11 mouse cellular contexts compared by ENCODE assay signal in the genomic region with DNA sequence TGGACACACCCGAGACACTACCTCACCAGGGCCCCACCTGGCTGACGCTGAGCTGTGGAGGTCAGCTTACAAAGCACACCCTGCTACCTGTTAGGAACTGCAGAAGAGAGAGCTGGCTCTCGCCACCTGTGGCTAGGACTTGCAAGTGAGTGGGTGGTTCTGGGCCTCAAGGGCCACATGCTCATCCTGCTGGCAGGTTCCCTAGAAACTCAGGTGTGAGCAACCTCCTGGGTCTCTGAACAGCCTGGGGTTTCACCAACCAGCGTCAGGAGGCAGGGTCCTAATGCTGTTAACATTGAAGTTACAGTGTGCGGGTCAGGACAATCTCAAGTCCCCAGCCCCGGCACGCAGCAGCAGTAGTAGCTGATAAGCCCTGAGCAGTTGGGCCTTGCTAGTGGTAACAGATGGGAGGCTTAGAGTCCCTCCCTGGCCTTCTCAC. TPM values are rescaled to one million over a fixed set of nuclear protein-coding genes. Genes with fewer than 3 reads are reported as not detected.
A peak's percentile ranks its signal among the peaks of the same experiment; 100 is the strongest.
DNase-seq lines count a peak whose midpoint lies in the region; ATAC-seq and TF ChIP-seq lines count a peak whose summit lies in the region.
"Had no signal": no experiment of that assay in that cellular context is flagged by ENCODE, and none has a peak within 500 bp of the region (broad histone marks: within the 10 kb centered on the region; RNA-seq: fewer than 3 reads in every experiment).

No protein-coding gene starts in this region.

- no peak overlapping the region for H3K4me3 ChIP-seq in kidney, postnatal 0 days (replicated peaks; ENCODE audit: low read depth, low read length)
- peak overlapping the region; percentile 17 to 36 for H3K4me3 ChIP-seq in MEL (ENCODE audit: control insufficient read depth in 1 of 2, insufficient read depth in 1 of 2, low read depth in 2 of 2, low read length in 2 of 2)
- peak overlapping the region; percentile 62 for H3K4me3 ChIP-seq in erythroblast, embryonic 14.5 days (replicated peaks)
- no peak overlapping the region for H3K4me3 ChIP-seq in spleen, adult 2 months (ENCODE audit: extremely low read depth, insufficient read depth, insufficient read length)
- H3K4me3 ChIP-seq in forebrain, embryonic 15.5 days = no peak overlapping the region
- H3K4me3 ChIP-seq in midbrain, embryonic 13.5 days (replicated peaks) = no peak overlapping the region

- H3K9ac ChIP-seq in kidney, postnatal 0 days (ENCODE audit: low read depth, low read length) = no peak overlapping the region
- peak overlapping the region; percentile 48 for H3K9ac ChIP-seq in MEL (ENCODE audit: control insufficient read depth, low read depth, low read length, poor library complexity, severe bottlenecking)
- no peak overlapping the region for H3K9ac ChIP-seq in forebrain, embryonic 15.5 days (replicated peaks)
- H3K9ac ChIP-seq in midbrain, embryonic 13.5 days (replicated peaks) = no peak overlapping the region

- WGBS in kidney, postnatal 0 days = 59% methylated on average over 7 of the region's 7 CpGs
- 47% methylated on average over 7 of the region's 7 CpGs for WGBS in spleen, adult 2 months
- 76% methylated on average over 7 of the region's 7 CpGs for WGBS in forebrain, embryonic 15.5 days
- 72% methylated on average over 7 of the region's 7 CpGs for WGBS in midbrain, embryonic 13.5 days

- H3K4me1 ChIP-seq in kidney, postnatal 0 days (replicated peaks; ENCODE audit: insufficient read depth, low read length) = peaks cover 30% of the 10 kb centered on the region
- H3K4me1 ChIP-seq in MEL (ENCODE audit: control insufficient read depth in 1 of 2, insufficient read depth in 2 of 2, low read length in 2 of 2) = peaks cover 36 to 53% of the 10 kb centered on the region in 2 experiments
- peaks cover 92% of the 10 kb centered on the region for H3K4me1 ChIP-seq in erythroblast, embryonic 14.5 days (ENCODE audit: control insufficient read depth)
- H3K4me1 ChIP-seq in spleen, adult 2 months (ENCODE audit: control insufficient read depth, insufficient read depth, insufficient read length) = peaks cover 71% of the 10 kb centered on the region
- H3K4me1 ChIP-seq in forebrain, embryonic 15.5 days = 0 out of 2 replicates have a peak, but pooled peaks cover 6% of the 10 kb centered on the region
- H3K4me1 ChIP-seq in midbrain, embryonic 13.5 days (replicated peaks) = peaks cover 19% of the 10 kb centered on the region

- H3K9me3 ChIP-seq in kidney, postnatal 0 days (replicated peaks; ENCODE audit: low read length) = no peaks in the 10 kb centered on the region
- no peaks in the 10 kb centered on the region for H3K9me3 ChIP-seq in MEL (replicated peaks; ENCODE audit: insufficient read depth, low read length)
- no peaks in the 10 kb centered on the region for H3K9me3 ChIP-seq in erythroblast, embryonic 14.5 days (ENCODE audit: control insufficient read depth, low read length)
- H3K9me3 ChIP-seq in forebrain, embryonic 15.5 days = no peaks in the 10 kb centered on the region
- H3K9me3 ChIP-seq in midbrain, embryonic 13.5 days = no peaks in the 10 kb centered on the region

- TF ChIP-seq CTCF in kidney, postnatal 0 days (IDR thresholded peaks at IDR 0.05; ENCODE audit: low read depth) = no peak
- TF ChIP-seq CTCF in MEL (IDR thresholded peaks at IDR 0.05 in 2 of 3, conservative IDR thresholded peaks at IDR 0.05 in 1 of 3; ENCODE audit: control insufficient read depth in 1 of 3, insufficient read depth in 1 of 3, low read depth in 2 of 3, low read length in 3 of 3, poor library complexity in 1 of 3, severe bottlenecking in 1 of 3) = no peak
- TF ChIP-seq CTCF in spleen, adult 2 months (IDR thresholded peaks at IDR 0.05; ENCODE audit: extremely low read depth, insufficient read depth, insufficient read length, insufficient replicate concordance) = no peak

- ATAC-seq in kidney, postnatal 0 days (replicated peaks; ENCODE audit: low FRiP score, low read depth) = no peak; the same call in 1 of the 2 replicates
- ATAC-seq in forebrain, embryonic 15.5 days (replicated peaks) = no peak
- no peak for ATAC-seq in midbrain, embryonic 13.5 days

- H3K27me3 ChIP-seq in kidney, postnatal 0 days (ENCODE audit: insufficient read depth, low read length) = no peaks in the 10 kb centered on the region
- H3K27me3 ChIP-seq in MEL (ENCODE audit: control insufficient read depth in 1 of 2, insufficient read depth in 2 of 2, low read length in 2 of 2) = no peaks in the 10 kb centered on the region
- H3K27me3 ChIP-seq in erythroblast, embryonic 14.5 days (ENCODE audit: control insufficient read depth) = no peaks in the 10 kb centered on the region
- no peaks in the 10 kb centered on the region for H3K27me3 ChIP-seq in spleen, adult 2 months (ENCODE audit: control insufficient read depth, insufficient read depth, low read length)
- H3K27me3 ChIP-seq in forebrain, embryonic 15.5 days = no peaks in the 10 kb centered on the region
- no peaks in the 10 kb centered on the region for H3K27me3 ChIP-seq in midbrain, embryonic 13.5 days

- DNase-seq in kidney, postnatal 0 days (ENCODE audit: low spot score) = no peak
- no peak for DNase-seq in kidney, adult 8-10 months
- peak; percentile 91 for DNase-seq in MEL (ENCODE audit: low read depth, low spot score)
- DNase-seq in spleen, adult 2 months (ENCODE audit: low read depth in 1 of 2, low spot score in 2 of 2) = no peak
- DNase-seq in urinary bladder, postnatal 36 days (ENCODE audit: low spot score in 2 of 2) = no peak
- DNase-seq: cerebellum, adult 2 months; thymus, adult 18-20 months had no signal

- peak overlapping the region; percentile 42; the same call in 1 of the 2 replicates for H3K27ac ChIP-seq in kidney, postnatal 0 days
- peak overlapping the region; percentile 90 for H3K27ac ChIP-seq in MEL (ENCODE audit: control insufficient read depth, low read depth, low read length)
- peak overlapping the region; percentile 96 for H3K27ac ChIP-seq in spleen, adult 2 months (ENCODE audit: insufficient read depth, low read length)
- H3K27ac ChIP-seq in forebrain, embryonic 15.5 days (replicated peaks) = no peak overlapping the region
- H3K27ac ChIP-seq in midbrain, embryonic 13.5 days = no peak overlapping the region

- H3K79me2 ChIP-seq in MEL (ENCODE audit: control insufficient read depth, insufficient read depth, low read length, poor library complexity) = peaks cover 52% of the 10 kb centered on the region

- no peak overlapping the region for H3K4me2 ChIP-seq in kidney, postnatal 0 days (ENCODE audit: low read length)
- H3K4me2 ChIP-seq in forebrain, embryonic 15.5 days (replicated peaks) = no peak overlapping the region
- no peak overlapping the region for H3K4me2 ChIP-seq in midbrain, embryonic 13.5 days (replicated peaks)

- H3K36me3 ChIP-seq in kidney, postnatal 0 days (ENCODE audit: insufficient read depth, low read length) = no peaks in the 10 kb centered on the region
- peaks cover 0 to 51% of the 10 kb centered on the region in 2 experiments; a peak in 2 of 4 replicates for H3K36me3 ChIP-seq in MEL (ENCODE audit: control insufficient read depth in 1 of 2, insufficient read depth in 2 of 2, low read length in 2 of 2)
- H3K36me3 ChIP-seq in erythroblast, embryonic 14.5 days (ENCODE audit: control insufficient read depth) = peaks cover 50% of the 10 kb centered on the region
- no peaks in the 10 kb centered on the region for H3K36me3 ChIP-seq in spleen, adult 2 months (ENCODE audit: control insufficient read depth, insufficient read depth, low read length)
- no peaks in the 10 kb centered on the region for H3K36me3 ChIP-seq in forebrain, embryonic 15.5 days
- H3K36me3 ChIP-seq in midbrain, embryonic 13.5 days = no peaks in the 10 kb centered on the region

- TF ChIP-seq EP300 in MEL (IDR thresholded peaks at IDR 0.05; ENCODE audit: low read depth in 1 of 2, low read length in 2 of 2) = peak; percentile 85 to 96

- TF ChIP-seq POLR2A in MEL (IDR thresholded peaks at IDR 0.05; ENCODE audit: control insufficient read depth in 1 of 2, insufficient read depth in 1 of 2, low read depth in 1 of 2, low read length in 2 of 2, poor library complexity in 1 of 2) = peak in 1 of 2 experiments; percentile 20; a peak in 1 of 4 replicates
- no peak for TF ChIP-seq POLR2A in spleen, adult 2 months (IDR thresholded peaks at IDR 0.05; ENCODE audit: low read depth, low read length)

- TF ChIP-seq RAD21 in MEL (IDR thresholded peaks at IDR 0.05; ENCODE audit: low read depth, low read length) = no peak

TF ChIP-seq in MEL, 35 proteins besides CTCF, POLR2A, EP300 and RAD21 (continues in another document):
- no peak; the same call in none of the 2 replicates for TF ChIP-seq MXI1 (IDR thresholded peaks at IDR 0.05; ENCODE audit: low read depth, low read length)
- TF ChIP-seq JUND (IDR thresholded peaks at IDR 0.05; ENCODE audit: low read depth, low read length) = no peak
- no peak for TF ChIP-seq GABPA (IDR thresholded peaks at IDR 0.05; ENCODE audit: low read depth, low read length)
- peak; percentile 83 for TF ChIP-seq ETS1 (IDR thresholded peaks at IDR 0.05; ENCODE audit: low read depth, low read length)
- TF ChIP-seq MYB (IDR thresholded peaks at IDR 0.05; ENCODE audit: low read depth, low read length) = peak; percentile 86
- no peak for TF ChIP-seq USF1 (IDR thresholded peaks at IDR 0.05; ENCODE audit: low read depth, low read length)
- no peak for TF ChIP-seq E2F4 (IDR thresholded peaks at IDR 0.05; ENCODE audit: borderline replicate concordance, low read depth, low read length)
- TF ChIP-seq ZC3H11A (IDR thresholded peaks at IDR 0.05; ENCODE audit: low read depth, low read length) = no peak

RNA-seq across cellular contexts. Expression of a gene that starts 14.9 kb away (rescaled TPM):
- 4.8 and 5.8 TPM in 2 replicates for polyA plus RNA-seq in kidney, postnatal 0 days (2015; fragmentation: Nextera tagmentation; extraction: Ambion mirVana)
- 7.7 TPM in 2 replicates for total RNA-seq in MEL (2012; rRNA removed)
- polyA plus RNA-seq in MEL (2012; ENCODE audit: insufficient read depth in 1 of 2, insufficient read length in 2 of 2, low read depth in 1 of 2, low replicate concordance in 2 of 2, missing spikeins in 1 of 2) = 10 to 100 TPM in 1 of 2 experiments, not detected in 1; 25.3 TPM
- 2.1 and 2.8 TPM in 2 replicates for polyA plus RNA-seq in erythroblast, embryonic 14.5 days (2012)
- 30.6 and 36.4 TPM in 2 replicates for polyA plus RNA-seq in spleen, adult 2 months (2012; rRNA removed)
- polyA plus RNA-seq in forebrain, embryonic 15.5 days (2015; fragmentation: Nextera tagmentation; extraction: Ambion mirVana) = 4.3 and 5.0 TPM in 2 replicates
- 3.6 and 5.2 TPM in 2 replicates for polyA plus RNA-seq in midbrain, embryonic 13.5 days (2015; fragmentation: Nextera tagmentation; extraction: Ambion mirVana)

RNA-seq across cellular contexts. Expression of a gene that starts 55.5 kb away (rescaled TPM):
- 0.33 and 0.50 TPM in 2 replicates for polyA plus RNA-seq in kidney, postnatal 0 days (2015; fragmentation: Nextera tagmentation; extraction: Ambion mirVana)
- 0.10 and 0.31 TPM in 2 replicates for total RNA-seq in MEL (2012; rRNA removed)
- under 1 TPM in 1 of 2 experiments, not detected in 1; 0.46 TPM for polyA plus RNA-seq in MEL (2012; ENCODE audit: insufficient read depth in 1 of 2, insufficient read length in 2 of 2, low read depth in 1 of 2, low replicate concordance in 2 of 2, missing spikeins in 1 of 2)
- polyA plus RNA-seq in erythroblast, embryonic 14.5 days (2012) = 0.02 and 0.03 TPM in 2 replicates
- polyA plus RNA-seq in spleen, adult 2 months (2012; rRNA removed) = 0.21 and 0.40 TPM in 2 replicates
- polyA plus RNA-seq in forebrain, embryonic 15.5 days (2015; fragmentation: Nextera tagmentation; extraction: Ambion mirVana) = 6.0 and 6.5 TPM in 2 replicates
- 5.5 and 6.5 TPM in 2 replicates for polyA plus RNA-seq in midbrain, embryonic 13.5 days (2015; fragmentation: Nextera tagmentation; extraction: Ambion mirVana)
- polyA plus RNA-seq: liver, adult 2 months had no signal

Comparison
In these comparisons a context has a peak if more than half of its experiments do, and no peak if none do; other contexts are left out.
1. H3K27ac ChIP-seq: peak in kidney, postnatal 0 days (single experiment), MEL (single experiment) and spleen, adult 2 months (single experiment); none in forebrain, embryonic 15.5 days (single experiment) and midbrain, embryonic 13.5 days (single experiment).
2. H3K4me3 ChIP-seq: peak in MEL (2 of 2) and erythroblast, embryonic 14.5 days (single experiment); none in kidney, postnatal 0 days (single experiment), spleen, adult 2 months (single experiment), forebrain, embryonic 15.5 days (single experiment) and midbrain, embryonic 13.5 days (single experiment).